Mouse (Mus musculus): ENCODE results near the gene Rgs14. TPM values are rescaled to one million over a fixed set of nuclear protein-coding genes. Genes with fewer than 3 reads are reported as not detected.

The Rgs14 gene
- polyA plus RNA-seq, 1 experiment from 2014 or later, result 0.35 TPM

DNA sequence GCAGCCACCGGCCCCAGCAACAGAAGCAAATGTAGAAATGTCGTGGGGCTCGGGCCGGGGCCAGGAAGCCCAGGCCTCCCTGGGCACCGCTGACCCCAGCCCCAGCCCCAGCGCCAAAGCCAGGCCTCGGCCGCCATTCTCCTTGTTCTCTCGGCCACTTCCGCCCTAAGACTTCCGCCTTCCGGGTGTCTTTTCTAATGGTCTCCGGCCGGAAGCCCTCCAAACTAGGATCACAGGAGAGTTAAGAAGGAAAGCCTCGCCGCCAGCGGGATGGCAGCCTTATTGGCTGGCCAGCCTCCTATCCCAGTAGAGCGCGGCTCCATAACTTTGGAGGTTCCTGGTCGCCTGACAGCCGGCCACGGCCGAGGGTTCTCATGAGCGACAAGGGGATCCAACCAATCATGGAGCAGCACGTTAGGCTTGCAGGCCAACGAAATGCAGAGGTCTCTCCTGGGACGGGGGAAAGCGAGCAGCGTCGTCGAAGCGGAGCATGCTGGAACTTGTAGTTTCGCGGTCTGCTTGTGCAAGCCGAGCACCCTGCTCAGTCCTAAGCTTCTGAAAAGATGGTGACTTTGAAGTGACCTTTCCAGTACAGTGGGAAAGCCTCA lies 7.0 kb upstream of the Rgs14 start, which contains the start of gene Lman2:
Gene Lman2, minus strand, starts transcription at position 331 of the 608 bp plus-strand sequence.
- Histone ChIP-seq H3K9ac (peak within 1 kb of the TSS; percentile 92), H3K4me2 (replicated peaks) (peak within 1 kb of the TSS; percentile 91), H3K4me3 (peak within 1 kb of the TSS; percentile 97), H3K4me1 (peaks cover 19% of the 10 kb centered on the region), H3K9me3 (replicated peaks) (no peaks in the 10 kb centered on the region), H3K27me3 (0 out of 2 replicates have a peak, but pooled peaks cover 5% of the 10 kb centered on the region), H3K36me3 (peaks cover 20% of the 10 kb centered on the region), H3K27ac (peak within 1 kb of the TSS; percentile 93)
- WGBS, result 0% methylated on average over 35 of the region's 35 CpGs
- peak; percentile 99 for ATAC-seq (ENCODE audit: low FRiP score)

DNA sequence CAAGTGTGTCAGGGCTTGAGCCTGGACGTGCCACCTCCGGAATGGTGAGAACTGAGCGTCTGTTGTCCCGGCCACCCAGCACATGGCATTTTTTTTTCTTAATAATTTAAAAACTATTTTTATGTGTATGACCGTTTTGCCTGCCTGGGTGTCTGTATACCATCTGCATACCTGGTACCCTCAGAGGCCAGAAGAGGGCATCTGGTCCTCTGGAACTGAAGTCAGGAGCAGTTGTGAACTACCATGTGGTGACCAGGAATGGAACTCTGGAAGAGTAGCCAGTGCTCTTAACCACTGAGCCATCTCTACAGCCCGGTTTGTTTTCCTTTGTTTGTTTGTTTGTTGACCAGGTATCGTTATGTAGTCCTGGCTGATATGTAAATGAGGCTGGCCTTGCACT lies 1.1 kb upstream of the Rgs14 start:
- Histone ChIP-seq H3K27me3 (peaks cover 25% of the 10 kb centered on the region), H3K9ac (no peak overlapping the region), H3K9me3 (replicated peaks) (no peaks in the 10 kb centered on the region), H3K4me3 (no peak overlapping the region), H3K36me3 (no peaks in the 10 kb centered on the region), H3K4me2 (replicated peaks) (no peak overlapping the region), H3K27ac (no peak overlapping the region), H3K4me1 (no peaks in the 10 kb centered on the region)
- WGBS, result 81% methylated on average over 7 of the region's 7 CpGs
- ATAC-seq (ENCODE audit: low FRiP score), result no peak

DNA sequence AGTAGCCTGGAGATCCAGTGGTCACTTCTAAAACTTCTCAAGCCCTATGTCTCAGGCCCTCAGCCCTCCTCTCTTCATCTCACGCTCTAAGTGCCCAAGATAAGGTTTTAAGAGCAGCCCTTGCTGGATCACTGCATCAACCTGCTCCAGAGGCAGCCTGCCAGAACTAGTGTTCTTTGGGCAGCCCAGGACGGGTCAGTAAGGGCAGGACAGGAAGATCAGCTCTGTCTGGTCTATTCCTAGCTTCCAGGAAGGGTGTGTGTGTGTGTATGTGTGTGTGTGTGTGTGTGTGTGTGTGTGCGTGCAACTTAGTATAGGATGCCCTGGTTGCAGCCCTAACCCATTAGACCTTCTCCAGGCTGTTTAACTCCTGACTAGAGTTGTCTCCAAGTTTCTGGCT lies 702 bp downstream of the Rgs14 start:
- Histone ChIP-seq H3K27me3 (peaks cover 36% of the 10 kb centered on the region), H3K36me3 (no peaks in the 10 kb centered on the region), H3K4me2 (replicated peaks) (no peak overlapping the region), H3K4me3 (no peak overlapping the region), H3K9ac (no peak overlapping the region), H3K4me1 (no peaks in the 10 kb centered on the region), H3K9me3 (replicated peaks) (no peaks in the 10 kb centered on the region), H3K27ac (no peak overlapping the region)
- ATAC-seq (ENCODE audit: low FRiP score), result no peak
- WGBS, result 68% methylated on average over 3 of the region's 3 CpGs

DNA sequence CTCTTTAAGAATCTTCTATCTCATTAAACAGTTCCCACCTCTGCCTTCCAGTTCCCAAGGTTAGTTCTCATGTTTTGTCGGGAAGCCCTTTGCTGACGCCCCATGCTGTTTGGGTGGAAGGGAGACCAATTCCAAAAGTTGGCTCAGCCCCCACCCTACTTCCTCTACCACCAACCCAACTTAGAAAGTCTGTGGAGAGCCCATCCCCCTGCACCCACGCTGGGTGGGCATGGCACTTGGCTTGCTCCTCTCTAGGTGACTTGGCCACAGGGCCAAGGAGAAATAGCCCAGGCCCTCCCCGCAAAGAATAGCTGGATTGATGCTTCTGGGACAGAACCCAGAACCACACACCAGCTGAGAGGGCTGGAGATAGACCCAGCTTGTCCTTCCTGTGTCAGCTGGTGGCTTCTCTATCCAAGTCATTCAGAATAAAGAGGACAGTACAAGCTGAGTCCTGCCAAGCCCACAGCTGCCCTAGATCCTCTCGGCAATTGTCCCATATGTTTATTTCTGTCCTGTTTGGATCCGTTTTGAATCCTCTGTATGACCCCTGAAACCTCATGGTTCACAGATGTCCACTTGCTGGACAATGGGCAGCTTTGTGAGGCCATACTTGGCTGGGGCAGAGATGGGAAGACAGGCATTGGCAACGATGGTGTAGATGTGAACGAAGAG lies 1.6 kb downstream of the Rgs14 start:
- H3K9me3 ChIP-seq (replicated peaks), result no peaks in the 10 kb centered on the region
- ATAC-seq (ENCODE audit: low FRiP score), result no peak
- H3K27ac ChIP-seq, result no peak overlapping the region
- no peak overlapping the region for H3K4me3 ChIP-seq
- H3K4me2 ChIP-seq (replicated peaks), result no peak overlapping the region
- WGBS, result 67% methylated on average over 8 of the region's 8 CpGs
- H3K36me3 ChIP-seq, result no peaks in the 10 kb centered on the region
- peaks cover 35% of the 10 kb centered on the region for H3K27me3 ChIP-seq
- H3K4me1 ChIP-seq, result no peaks in the 10 kb centered on the region
- no peak overlapping the region for H3K9ac ChIP-seq

DNA sequence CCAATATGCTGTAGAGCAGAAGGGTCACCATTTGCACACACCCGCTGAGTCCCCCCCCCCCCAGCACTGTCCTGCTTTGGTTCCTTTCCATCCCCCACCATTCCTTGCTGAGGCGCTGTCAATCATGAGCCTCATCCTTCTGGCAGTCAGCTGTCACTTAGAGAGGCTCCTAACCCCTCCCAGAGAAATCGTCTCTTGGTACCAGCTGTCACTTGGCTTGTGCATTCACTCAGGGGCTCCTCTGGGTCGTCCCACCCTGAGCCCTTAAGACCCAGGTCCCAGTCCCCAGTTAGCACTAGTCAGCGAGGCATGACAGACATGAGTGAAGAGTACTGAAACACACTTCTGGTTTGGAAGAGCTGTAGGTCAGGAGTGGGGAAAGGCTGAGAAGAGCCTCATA lies 2.2 kb downstream of the Rgs14 start:
- no peaks in the 10 kb centered on the region for H3K36me3 ChIP-seq
- no peak overlapping the region for H3K27ac ChIP-seq
- H3K4me2 ChIP-seq (replicated peaks), result no peak overlapping the region
- no peaks in the 10 kb centered on the region for H3K4me1 ChIP-seq
- H3K4me3 ChIP-seq, result no peak overlapping the region
- no peak for ATAC-seq (ENCODE audit: low FRiP score)
- H3K9me3 ChIP-seq (replicated peaks), result no peaks in the 10 kb centered on the region
- WGBS, result 54% methylated on average over 5 of the region's 5 CpGs
- peaks cover 39% of the 10 kb centered on the region for H3K27me3 ChIP-seq
- no peak overlapping the region for H3K9ac ChIP-seq

DNA sequence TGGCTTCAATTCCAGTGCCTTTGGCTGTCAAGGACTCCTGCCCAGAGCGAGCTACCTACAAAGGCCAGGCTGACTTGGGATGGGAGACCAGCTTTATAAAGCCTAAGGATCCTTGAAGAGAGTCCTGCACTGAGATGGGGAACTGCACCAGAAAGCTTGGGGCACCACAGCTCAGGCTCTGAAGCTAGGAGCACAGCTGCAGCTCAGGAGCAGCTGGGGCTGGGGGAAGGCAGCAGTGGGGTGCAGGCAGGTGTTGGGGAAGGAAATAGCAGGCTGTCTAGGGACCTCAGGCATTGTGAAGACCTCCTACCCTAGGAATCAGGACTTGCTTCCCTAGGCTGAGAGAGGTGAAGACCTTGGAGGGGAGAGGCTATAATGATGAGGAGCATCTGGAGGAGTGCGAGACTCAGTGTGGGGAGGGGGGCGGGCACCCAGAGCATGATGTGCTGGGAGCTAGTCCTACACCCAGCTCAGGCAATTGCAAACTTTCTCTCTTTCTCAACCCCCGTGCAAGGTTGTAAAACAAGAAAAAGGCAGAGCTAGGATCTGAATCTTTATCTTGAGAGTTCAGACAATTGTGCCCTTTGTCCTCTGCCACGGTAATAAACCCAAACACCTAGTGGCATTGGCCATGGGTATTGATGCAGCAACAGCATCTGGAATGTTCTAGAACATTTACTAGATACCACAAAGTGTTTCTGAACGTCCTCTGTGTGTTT lies 4.8 kb downstream of the Rgs14 start:
- Histone ChIP-seq H3K4me2 (replicated peaks) (no peak overlapping the region), H3K9ac (no peak overlapping the region), H3K4me1 (peaks cover 9% of the 10 kb centered on the region; the same call in 1 of the 2 replicates), H3K27me3 (peaks cover 62% of the 10 kb centered on the region), H3K27ac (no peak overlapping the region), H3K36me3 (no peaks in the 10 kb centered on the region), H3K4me3 (no peak overlapping the region), H3K9me3 (replicated peaks) (no peaks in the 10 kb centered on the region)
- WGBS, result 58% methylated on average over 6 of the region's 6 CpGs
- no peak for ATAC-seq (ENCODE audit: low FRiP score)

DNA sequence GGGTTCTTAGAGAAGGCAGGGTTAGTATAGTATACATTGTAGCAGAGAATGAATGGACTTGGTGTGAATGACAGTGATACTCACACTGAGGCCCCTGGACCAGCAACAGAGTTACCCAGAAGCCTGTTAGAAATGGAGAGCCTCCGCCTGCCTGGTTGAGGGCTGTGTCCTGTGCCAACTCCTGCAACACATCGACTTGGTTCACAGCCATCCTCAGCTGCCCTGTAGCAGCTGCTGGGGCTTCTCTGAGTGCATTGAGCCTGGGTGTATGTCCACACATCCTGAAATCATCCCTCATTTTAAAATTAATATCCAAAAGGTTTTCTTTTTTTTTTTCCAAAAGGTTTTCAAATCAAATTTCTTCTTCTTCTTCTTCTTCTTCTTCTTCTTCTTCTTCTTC lies 6.3 kb downstream of the Rgs14 start:
- no peaks in the 10 kb centered on the region for H3K9me3 ChIP-seq (replicated peaks)
- no peak overlapping the region for H3K4me2 ChIP-seq (replicated peaks)
- H3K27ac ChIP-seq, result no peak overlapping the region
- no peak overlapping the region for H3K9ac ChIP-seq
- H3K36me3 ChIP-seq, result no peaks in the 10 kb centered on the region
- WGBS, result 80% methylated on average over 2 of the region's 2 CpGs
- ATAC-seq (ENCODE audit: low FRiP score), result no peak
- H3K27me3 ChIP-seq, result peaks cover 63% of the 10 kb centered on the region
- H3K4me3 ChIP-seq, result no peak overlapping the region
- peaks cover 10% of the 10 kb centered on the region; the same call in 1 of the 2 replicates for H3K4me1 ChIP-seq

DNA sequence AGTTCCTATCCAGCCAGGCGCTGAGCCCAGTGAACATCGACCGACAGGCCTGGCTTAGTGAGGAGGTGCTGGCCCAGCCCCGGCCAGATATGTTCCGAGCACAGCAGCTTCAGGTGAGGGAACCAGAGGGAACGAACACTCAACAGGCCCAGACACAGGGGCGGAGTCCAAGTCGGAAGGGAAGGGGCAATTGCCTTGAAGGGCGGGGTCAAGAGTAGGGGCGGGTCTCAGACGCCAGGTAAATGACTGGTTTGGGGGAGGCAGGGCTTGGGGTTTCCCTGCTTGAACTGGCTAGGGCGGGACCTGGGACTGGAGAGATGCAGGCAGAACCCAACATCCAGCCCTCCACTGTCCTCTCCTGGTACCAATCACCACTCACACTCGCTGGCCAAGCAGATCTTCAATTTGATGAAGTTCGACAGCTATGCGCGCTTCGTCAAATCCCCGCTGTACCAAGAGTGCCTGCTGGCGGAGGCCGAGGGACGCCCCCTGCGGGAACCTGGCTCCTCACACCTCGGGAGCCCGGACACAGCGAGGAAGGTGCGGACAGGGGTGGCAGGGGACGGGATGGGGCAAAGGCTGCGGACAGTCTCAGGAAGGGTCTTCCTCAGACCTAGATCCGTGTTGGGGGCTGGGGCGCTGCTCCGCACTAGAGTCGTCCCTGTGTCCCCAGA lies 9.5 kb downstream of the Rgs14 start:
- Histone ChIP-seq H3K9me3 (replicated peaks) (no peaks in the 10 kb centered on the region), H3K9ac (no peak overlapping the region), H3K27ac (no peak overlapping the region), H3K27me3 (peaks cover 74% of the 10 kb centered on the region), H3K4me1 (peaks cover 10% of the 10 kb centered on the region; the same call in 1 of the 2 replicates), H3K36me3 (no peaks in the 10 kb centered on the region), H3K4me3 (peak overlapping the region; percentile 13; the same call in 1 of the 2 replicates), H3K4me2 (replicated peaks) (0 out of 2 replicates have a peak overlapping the region, but pooled peaks have one; percentile 4)
- ATAC-seq (ENCODE audit: low FRiP score), result no peak
- WGBS, result 3% methylated on average over 31 of the region's 32 CpGs

DNA sequence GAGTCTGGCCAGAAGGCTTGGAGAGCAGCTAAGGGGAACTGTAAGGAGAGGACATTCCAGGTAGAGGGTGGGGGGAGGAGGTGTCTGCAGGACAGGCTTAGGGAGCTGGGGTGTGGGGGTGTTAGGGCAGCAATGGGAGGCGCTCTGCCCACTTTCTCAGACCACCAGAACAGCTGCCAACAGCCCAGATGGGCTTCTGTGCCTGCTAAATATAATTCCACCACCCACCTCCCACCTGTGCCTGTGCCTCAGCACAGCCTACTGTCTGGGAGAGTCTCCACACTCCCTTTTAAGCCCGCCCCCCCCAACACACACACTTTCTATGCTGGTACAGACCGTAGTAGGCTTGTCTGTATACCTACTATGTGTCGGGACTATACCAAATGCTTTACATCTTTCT lies 12.3 kb downstream of the Rgs14 start:
- no peaks in the 10 kb centered on the region for H3K9me3 ChIP-seq (replicated peaks)
- WGBS, result 77% methylated on average over 4 of the region's 4 CpGs
- H3K27ac ChIP-seq, result no peak overlapping the region
- no peak overlapping the region for H3K4me2 ChIP-seq (replicated peaks)
- peaks cover 59% of the 10 kb centered on the region for H3K27me3 ChIP-seq
- H3K4me3 ChIP-seq, result no peak overlapping the region
- ATAC-seq (ENCODE audit: low FRiP score), result no peak
- no peak overlapping the region for H3K9ac ChIP-seq
- H3K4me1 ChIP-seq, result peaks cover 10% of the 10 kb centered on the region; the same call in 1 of the 2 replicates
- no peaks in the 10 kb centered on the region for H3K36me3 ChIP-seq

DNA sequence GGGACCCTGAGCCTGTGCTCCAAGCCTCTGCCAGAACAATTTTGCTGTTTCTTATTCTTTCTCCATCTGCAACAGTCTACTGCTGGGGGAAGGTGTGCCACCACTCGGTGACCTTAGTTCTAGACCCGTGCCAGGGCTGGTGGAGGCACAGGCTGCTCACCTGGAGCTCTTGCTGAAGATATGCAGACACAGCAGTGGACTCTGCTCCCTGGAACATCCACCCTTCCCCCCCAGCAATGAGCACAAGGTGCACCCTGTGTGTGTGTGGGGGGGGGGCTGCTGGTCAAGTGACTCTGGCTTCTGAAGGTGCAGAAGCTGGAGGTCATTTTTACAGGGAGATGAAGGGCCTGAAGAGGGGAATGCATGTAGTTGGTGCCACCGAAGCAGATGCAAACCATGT lies 21.1 kb downstream of the Rgs14 start:
- no peak for ATAC-seq (ENCODE audit: low FRiP score)
- Histone ChIP-seq H3K9ac (no peak overlapping the region), H3K4me2 (replicated peaks) (no peak overlapping the region), H3K27ac (no peak overlapping the region), H3K9me3 (replicated peaks) (no peaks in the 10 kb centered on the region), H3K4me1 (no peaks in the 10 kb centered on the region), H3K27me3 (no peaks in the 10 kb centered on the region), H3K36me3 (no peaks in the 10 kb centered on the region), H3K4me3 (no peak overlapping the region)
- 89% methylated on average over 3 of the region's 3 CpGs for WGBS

DNA sequence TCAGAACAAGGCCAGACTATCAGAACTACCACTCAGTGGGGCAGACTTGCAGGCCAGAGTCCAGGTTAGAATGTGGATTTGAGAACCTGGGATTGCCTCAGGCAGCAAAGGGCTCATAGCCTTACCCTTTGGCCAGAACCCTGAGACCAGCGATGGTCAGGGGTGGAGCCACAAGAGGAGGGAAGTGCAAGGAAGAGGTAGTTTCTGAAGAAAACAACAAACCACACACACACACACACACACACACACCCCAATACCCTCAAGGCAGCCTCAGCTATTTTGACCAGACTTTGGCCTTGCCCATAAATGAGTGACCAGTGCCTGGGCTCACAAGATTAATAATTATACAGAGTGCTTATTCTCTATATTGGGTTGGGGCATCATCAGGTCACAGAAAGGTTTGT lies 22.1 kb downstream of the Rgs14 start:
- no peak overlapping the region for H3K27ac ChIP-seq
- no peaks in the 10 kb centered on the region for H3K4me1 ChIP-seq
- H3K4me2 ChIP-seq (replicated peaks), result no peak overlapping the region
- WGBS, result 100% methylated on average over 1 of the region's 1 CpGs
- H3K9me3 ChIP-seq (replicated peaks), result no peaks in the 10 kb centered on the region
- no peaks in the 10 kb centered on the region for H3K36me3 ChIP-seq
- no peak overlapping the region for H3K4me3 ChIP-seq
- H3K9ac ChIP-seq, result no peak overlapping the region
- H3K27me3 ChIP-seq, result no peaks in the 10 kb centered on the region; the same call in 1 of the 2 replicates
- ATAC-seq (ENCODE audit: low FRiP score), result no peak

DNA sequence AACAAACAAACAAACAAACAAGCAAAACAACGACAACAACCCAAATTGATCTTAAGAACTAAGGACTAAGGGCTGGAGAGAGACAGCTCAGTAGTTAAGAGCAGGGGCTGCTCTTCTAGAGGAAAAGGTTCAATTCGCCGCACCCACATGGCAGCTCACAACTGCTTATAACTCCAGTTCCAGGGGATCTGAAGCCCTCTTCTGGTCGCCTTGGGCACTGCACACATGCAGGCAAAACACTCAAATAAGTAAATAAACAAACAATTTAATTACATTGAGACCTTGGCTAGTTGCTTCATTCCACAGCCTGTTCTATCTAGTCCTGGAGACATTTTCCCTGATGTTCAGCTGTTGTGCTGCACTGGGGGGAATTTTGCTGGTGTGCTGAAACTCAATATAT lies 23.4 kb downstream of the Rgs14 start:
- H3K27ac ChIP-seq, result no peak overlapping the region
- no peak for ATAC-seq (ENCODE audit: low FRiP score)
- H3K9ac ChIP-seq, result no peak overlapping the region
- 69% methylated on average over 4 of the region's 4 CpGs for WGBS
- no peak overlapping the region for H3K4me2 ChIP-seq (replicated peaks)
- no peaks in the 10 kb centered on the region; the same call in 1 of the 2 replicates for H3K27me3 ChIP-seq
- H3K4me3 ChIP-seq, result no peak overlapping the region
- H3K4me1 ChIP-seq, result no peaks in the 10 kb centered on the region
- no peaks in the 10 kb centered on the region for H3K9me3 ChIP-seq (replicated peaks)
- H3K36me3 ChIP-seq, result no peaks in the 10 kb centered on the region
